Mouse (Mus musculus) limb, embryonic 15.5 days (tissue): ENCODE measurements at regions not wholly inside any gene's neighbourhood (a gene's known extent, or its start where the extent isn't known, plus 50 kb on each side); places are given as distances from the start of the nearest gene placed in this dataset.

ENCODE experiments used
- ATAC-seq: fragments of 200-750 bp; cut with Nextera tagmentation; 2 replicates; pipeline ENCODE4 v1.8.0; 2017; ENCODE audit warnings: low read depth, moderate TSS enrichment; ENCODE audit not compliant: insufficient number of reproducible peaks, low FRiP score, low TSS enrichment
- H3K27ac ChIP-seq: fragments of 300-500 bp; sonication (generic); 2 replicates; pipeline ENCODE4 v1.5.1; 2015; ENCODE audit warnings: moderate library complexity, mild to moderate bottlenecking, inconsistent platforms
- H3K27me3 ChIP-seq: fragments of 300-500 bp; sonication (generic); 2 replicates; pipeline ENCODE4 v1.6.1; 2015; ENCODE audit warnings: inconsistent platforms
- H3K36me3 ChIP-seq: fragments of 300-500 bp; sonication (generic); 2 replicates; pipeline ENCODE4 v1.6.1; 2015; ENCODE audit warnings: inconsistent platforms
- H3K4me1 ChIP-seq: fragments of 300-500 bp; sonication (generic); 2 replicates; pipeline ENCODE4 v1.6.1; 2015; ENCODE audit warnings: inconsistent platforms
- H3K4me2 ChIP-seq: fragments of 300-500 bp; sonication (generic); 2 replicates; pipeline ENCODE4 v1.6.1; 2015; ENCODE audit warnings: mild to moderate bottlenecking, inconsistent platforms
- H3K4me3 ChIP-seq: fragments of 300-500 bp; sonication (generic); 2 replicates; pipeline ENCODE4 v1.5.1; 2015; ENCODE audit warnings: mild to moderate bottlenecking, inconsistent platforms
- H3K9ac ChIP-seq: fragments of 300-500 bp; sonication (generic); 2 replicates; pipeline ENCODE4 v1.6.1; 2015; ENCODE audit warnings: inconsistent platforms
- H3K9me3 ChIP-seq: fragments of 300-500 bp; sonication (generic); 2 replicates; pipeline ENCODE4 v1.6.1; 2016; ENCODE audit warnings: inconsistent platforms
- WGBS: fragments of 180-500 bp; shearing (Covaris S2); methylation state at CpG from one replicate; pipeline ENCODE4 v1.1.7; 2015; 5-methylcytosine and 5-hydroxymethylcytosine counted together

DNA sequence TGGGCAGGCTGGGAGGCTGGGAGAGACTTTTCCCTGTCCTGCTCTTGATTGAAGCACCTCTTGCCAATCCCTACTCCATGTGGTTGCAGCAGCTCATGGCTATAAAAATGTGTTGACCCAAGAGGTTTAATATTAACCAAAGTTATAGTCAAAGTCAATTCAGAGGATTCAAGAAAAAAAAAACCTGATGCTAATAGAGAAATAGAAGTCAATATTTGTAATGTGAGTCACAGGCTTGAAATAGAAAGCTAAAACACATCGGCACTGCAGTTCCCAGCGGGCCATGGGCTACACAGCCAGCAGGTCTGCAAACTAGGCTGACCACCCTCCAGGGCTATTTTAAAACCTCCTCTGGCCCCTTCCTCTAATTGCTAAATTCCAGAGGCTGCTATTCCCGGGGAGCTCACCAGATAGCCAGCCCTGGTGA lies 53.2 kb upstream of the Bmp2 start:
- ATAC-seq: no peak
- H3K27ac ChIP-seq: no peak overlapping the region
- no peaks in the 10 kb centered on the region for H3K27me3 ChIP-seq
- H3K9ac ChIP-seq: no peak overlapping the region
- no peaks in the 10 kb centered on the region for H3K4me1 ChIP-seq
- H3K9me3 ChIP-seq: no peaks in the 10 kb centered on the region
- no peaks in the 10 kb centered on the region for H3K36me3 ChIP-seq
- H3K4me2 ChIP-seq: no peak overlapping the region
- H3K4me3 ChIP-seq: no peak overlapping the region
- 54% methylated on average over 3 of the region's 3 CpGs for WGBS

DNA sequence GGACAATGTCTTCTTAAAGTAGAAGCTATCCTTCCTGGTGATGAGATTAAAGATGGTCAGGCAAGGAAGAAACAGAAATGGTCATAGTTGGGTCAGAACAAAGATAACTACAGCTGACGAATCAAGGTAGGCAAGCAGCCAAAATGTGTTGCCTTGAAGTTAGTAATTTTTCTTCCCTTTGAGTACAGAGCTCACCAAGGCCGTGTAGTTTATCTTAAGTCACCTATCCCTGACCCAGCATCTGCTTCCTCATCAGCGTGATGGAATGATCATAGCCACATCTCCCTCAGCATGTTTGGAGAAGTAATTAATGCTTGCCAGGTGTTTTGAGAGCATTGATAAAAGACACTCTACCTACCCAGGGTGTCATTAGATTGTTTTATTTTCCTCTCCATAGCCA lies 52.1 kb upstream of the Bmp2 start:
- Histone ChIP-seq H3K4me1 (no peaks in the 10 kb centered on the region), H3K27ac (no peak overlapping the region), H3K9ac (no peak overlapping the region), H3K4me2 (no peak overlapping the region), H3K9me3 (no peaks in the 10 kb centered on the region), H3K36me3 (no peaks in the 10 kb centered on the region), H3K4me3 (no peak overlapping the region), H3K27me3 (no peaks in the 10 kb centered on the region)
- ATAC-seq: no peak
- 69% methylated on average over 3 of the region's 3 CpGs for WGBS
